Mouse (Mus musculus) megakaryocyte progenitor cell, adult 5-6 weeks (primary cell): ENCODE results near the gene Id3. TPM values are rescaled to one million over a fixed set of nuclear protein-coding genes. Genes with fewer than 3 reads are reported as not detected.

Experiments used
- ATAC-seq: replicated peaks from 2 replicates; pipeline ENCODE4 v1.8.0; 2016; ENCODE audit warnings: mild to moderate bottlenecking, moderate TSS enrichment, inconsistent platforms; ENCODE audit not compliant: poor library complexity
- total RNA-seq, 2 experiments: library from RNA; stranded (forward) in 1 of 2; stranded (reverse) in 1 of 2; fragments of 157-497, 149-512 nt in 1 of 2; fragments of 200-1000 nt in 1 of 2; gene quantifications; 2 replicates each; pipeline versions ENCODE4 v1.2.3 to v1.2.4; 2015 to 2017

Id3 gene
- total RNA-seq, 2 experiments from 2014 or later, result 0.44 to 2.4 TPM

DNA sequence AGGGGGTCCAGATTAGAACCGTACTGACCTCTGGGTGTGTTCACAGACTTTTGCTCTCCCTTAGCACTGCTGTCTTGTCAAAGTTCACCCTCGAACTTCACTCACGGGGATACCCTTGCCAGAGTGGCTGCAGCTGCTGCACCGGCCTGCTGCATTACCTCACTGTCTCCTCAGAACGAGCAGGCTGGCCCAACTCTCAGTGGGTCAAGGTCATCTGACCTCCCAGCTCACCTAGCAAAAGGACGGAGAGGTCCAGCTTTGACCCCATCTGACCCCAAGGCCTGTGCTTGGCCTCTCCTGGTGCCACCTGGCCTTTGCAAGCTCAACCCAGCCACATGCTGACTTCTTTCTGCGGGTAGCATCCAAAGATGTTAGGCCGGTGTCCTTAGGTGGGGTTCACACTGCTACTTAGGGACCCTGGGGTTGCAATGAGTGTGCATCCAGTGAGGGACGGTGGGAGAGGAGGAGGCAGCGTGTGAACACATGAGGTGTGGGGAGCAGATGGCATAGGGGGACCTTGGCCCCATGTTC, 32.8 kb downstream of the Id3 start:
- no peak for ATAC-seq

DNA sequence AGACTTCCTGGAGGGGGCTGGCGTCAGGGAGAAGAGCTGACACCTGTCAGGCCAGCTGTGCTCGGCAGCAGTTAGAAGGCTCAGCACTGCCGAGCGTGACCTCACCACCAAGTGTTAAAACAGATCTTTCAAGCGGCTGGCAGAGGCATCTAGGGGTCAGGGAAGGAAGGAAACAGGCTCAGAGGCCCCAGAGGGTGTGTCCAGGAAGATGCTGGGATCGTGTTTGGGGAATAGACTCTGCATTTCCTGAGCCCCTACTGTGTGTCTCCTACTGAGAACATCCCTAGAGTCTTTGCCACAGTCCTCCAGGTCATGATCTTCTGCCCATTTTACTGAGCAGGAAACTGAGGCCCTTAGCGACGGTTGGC, 33.9 kb downstream of the Id3 start:
- ATAC-seq, result no peak

DNA sequence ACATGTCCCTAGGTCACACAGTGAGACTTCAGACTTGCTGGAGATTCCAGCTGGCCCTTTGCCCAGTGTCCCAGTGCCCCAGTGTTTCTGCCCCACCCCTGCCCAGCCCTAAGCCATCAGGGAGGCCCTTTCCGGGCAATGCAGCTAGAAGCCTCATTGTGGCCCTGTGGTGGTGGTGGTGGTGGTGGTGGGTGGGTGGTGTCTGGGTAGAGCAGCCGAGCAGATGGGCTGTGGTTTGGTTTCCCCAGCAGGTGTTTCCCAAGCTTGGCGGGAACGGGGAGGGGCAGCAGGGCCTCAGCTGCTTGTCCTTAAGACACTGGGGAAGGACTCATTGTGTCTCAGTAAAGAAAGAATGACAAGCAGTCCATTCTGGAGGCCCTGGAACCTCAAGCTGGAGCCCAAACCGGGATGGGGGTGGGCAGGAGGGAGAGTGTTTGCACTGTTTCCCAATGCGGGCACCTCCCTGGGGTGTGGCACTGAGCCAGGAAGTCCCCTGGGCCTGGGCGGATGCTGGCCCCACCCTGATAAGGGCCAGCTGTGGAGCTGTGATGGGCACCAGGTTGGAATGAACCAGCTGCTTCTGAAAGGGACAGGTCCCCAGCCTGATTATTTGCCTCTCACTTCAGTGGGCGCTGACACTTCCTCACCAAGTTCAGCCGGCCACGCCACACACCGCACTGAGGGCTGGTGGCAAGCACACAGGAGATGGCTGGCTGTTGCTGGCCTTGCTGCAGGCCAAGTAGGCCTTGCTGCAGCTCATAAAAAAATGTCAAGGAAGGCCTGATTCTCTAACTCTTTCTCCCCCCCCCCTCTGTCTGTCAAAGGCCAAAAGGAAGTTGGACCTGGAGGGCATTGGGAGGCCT, 34.5 kb downstream of the Id3 start:
- ATAC-seq, result peak; percentile 49

DNA sequence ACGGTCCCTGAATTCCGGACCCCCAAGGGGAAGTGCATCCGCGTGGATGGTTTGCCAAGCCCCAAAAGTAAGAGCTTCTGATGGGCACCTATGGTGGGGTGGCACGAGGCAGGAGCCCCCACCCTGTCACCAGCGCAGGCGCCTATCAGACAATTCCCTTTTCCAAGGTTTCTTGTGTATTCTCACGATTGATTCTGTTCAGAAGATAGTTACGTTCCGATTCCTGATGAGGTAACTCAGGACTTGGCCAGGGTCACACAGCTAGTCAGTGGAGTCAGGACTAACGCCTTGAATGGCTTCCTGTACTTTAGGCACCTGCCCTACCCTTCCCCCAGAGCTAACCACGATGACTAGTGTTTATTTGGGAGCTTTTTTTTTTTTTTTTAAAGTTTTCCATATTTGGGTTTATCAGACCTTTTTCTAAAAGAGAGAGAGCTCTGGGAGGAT, 35.2 kb downstream of the Id3 start:
- no peak for ATAC-seq

DNA sequence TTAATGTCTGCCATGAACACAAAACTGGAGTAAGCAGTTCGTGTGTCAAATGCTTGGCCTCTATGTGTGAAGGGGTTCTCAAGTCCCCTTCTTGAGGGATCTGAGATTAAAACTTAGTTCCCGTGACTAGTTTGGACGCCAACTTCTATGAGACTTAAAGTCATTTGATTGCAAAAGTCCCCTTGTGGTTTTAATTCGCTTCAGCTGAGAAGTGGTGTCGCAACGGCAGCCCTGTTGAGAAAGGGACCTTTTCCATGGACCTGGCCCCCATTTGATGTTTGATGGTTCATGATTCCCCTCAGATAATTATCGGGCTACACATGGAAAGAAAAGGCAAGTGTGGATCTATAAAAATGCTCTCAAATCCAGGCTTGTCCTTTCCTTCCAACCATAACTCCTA, 36.2 kb downstream of the Id3 start:
- no peak for ATAC-seq

DNA sequence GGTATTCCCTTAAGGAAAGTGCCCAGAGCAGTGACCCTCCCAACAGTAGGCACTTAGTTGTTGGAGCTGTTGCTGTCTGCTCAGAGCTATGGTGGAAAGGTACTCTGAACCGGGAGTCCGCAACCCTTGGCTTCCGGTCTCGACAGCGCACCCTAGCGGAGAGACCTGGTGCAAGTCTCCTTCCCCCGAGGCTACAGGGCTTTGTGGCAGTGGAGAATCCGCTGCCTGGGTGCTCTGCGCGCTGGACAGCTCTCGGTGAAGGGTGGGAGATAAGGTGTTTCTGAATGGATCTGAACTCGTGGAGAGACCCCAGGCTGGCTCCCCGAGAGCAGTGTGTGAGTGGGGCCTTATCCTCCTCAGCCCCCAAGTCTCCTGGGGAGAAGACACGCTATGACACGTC, 36.7 kb downstream of the Id3 start:
- ATAC-seq, result peak; percentile 67

DNA sequence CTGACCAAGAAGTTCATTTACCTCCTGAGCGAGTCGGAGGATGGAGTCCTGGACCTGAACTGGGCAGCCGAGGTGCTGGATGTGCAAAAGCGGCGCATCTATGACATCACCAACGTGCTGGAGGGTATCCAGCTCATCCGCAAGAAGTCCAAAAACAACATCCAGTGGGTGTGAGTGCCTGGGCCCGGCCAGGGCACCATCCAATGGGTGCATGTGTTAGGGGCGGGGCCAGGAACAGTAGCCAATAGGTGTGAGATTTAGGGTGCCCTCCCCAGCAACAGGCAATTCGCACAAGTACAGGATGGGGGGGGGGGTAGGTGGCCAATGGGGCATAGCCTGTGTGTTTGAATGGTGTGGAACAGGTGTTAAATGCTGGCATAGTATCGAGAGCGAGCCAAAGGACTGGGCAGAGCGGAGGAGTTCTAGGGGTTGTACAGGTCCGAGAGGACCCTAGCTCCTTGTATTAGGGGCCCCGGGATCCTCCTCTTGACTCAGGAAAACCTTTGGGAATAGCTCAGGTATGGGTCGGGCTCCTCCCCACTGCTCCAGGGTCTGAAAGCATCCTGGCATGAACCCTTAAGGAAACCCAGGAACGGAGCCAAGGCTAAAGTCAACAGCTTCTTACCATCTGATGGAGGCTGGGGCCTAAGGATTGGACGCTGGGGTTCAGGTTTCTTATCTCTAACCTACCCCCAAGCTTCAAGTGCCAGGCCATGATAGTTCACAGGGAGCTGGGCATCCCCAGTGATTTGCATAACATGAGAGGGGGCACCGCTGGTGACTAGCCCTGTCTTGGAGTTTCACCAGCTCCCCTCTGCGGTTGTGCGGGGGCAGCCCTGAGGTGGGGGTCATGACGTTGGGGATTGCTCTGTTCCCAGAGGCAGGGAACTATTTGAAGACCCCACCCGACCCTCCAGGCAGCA, 37.4 kb downstream of the Id3 start:
- no peak for ATAC-seq

DNA sequence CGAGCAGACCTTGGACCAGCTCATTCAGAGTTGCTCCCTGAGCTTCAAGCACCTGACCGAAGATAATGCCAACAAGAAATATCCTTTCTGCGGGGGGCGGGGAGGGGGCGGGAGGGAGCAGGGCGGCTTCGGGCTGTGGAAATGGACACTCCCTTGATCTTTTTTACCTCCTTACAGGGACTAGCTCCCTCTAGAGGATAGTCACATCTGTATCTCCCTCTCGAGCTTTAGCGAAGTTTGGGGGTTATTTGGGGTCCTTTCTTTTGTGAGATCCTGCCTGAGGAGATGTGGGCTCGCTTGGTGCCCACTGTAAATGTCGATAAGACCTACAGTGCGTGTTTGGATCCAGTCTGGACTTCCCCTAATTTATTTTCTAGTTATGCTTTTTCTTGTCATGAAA, 38.1 kb downstream of the Id3 start:
- ATAC-seq, result no peak

DNA sequence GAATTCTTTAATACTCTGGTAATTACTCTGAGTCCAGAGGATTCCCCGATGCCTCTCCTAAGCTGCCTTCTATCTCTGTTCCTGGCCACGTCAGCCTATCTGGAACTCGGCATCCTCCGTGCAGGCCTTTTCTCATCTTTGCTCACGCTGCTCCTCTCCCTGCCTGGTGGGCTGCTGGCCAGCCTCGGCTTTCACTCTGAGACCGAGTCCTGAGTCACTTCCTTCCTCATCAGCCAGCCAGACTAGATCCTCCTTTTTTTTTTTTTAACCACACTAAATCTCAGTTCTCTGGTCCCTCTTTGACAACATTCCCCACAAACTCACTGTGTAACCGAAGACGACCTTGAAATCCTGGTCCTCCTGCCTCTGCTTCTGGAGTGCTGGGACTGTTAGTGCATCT, 42.1 kb downstream of the Id3 start:
- ATAC-seq, result peak; percentile 47

DNA sequence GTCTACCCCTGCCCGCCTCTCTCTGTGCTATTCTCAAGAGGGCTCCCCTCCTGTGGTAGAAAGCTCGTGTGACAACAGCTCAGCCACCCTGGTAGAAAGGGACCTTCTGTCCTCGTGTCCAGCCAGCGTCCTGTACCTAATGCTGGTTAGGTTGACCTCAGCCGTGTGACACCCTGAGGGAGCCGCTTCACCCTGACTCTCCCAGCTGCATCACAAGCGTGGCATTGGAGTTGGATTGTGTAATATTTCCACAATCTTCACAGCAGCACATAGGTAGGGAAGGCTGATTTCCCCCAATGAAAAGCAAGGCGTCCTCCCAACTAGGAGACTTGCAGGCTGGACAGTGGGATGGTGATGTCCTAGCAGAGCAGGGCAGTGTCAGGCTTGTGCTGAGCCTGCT, 43.0 kb downstream of the Id3 start:
- no peak for ATAC-seq

DNA sequence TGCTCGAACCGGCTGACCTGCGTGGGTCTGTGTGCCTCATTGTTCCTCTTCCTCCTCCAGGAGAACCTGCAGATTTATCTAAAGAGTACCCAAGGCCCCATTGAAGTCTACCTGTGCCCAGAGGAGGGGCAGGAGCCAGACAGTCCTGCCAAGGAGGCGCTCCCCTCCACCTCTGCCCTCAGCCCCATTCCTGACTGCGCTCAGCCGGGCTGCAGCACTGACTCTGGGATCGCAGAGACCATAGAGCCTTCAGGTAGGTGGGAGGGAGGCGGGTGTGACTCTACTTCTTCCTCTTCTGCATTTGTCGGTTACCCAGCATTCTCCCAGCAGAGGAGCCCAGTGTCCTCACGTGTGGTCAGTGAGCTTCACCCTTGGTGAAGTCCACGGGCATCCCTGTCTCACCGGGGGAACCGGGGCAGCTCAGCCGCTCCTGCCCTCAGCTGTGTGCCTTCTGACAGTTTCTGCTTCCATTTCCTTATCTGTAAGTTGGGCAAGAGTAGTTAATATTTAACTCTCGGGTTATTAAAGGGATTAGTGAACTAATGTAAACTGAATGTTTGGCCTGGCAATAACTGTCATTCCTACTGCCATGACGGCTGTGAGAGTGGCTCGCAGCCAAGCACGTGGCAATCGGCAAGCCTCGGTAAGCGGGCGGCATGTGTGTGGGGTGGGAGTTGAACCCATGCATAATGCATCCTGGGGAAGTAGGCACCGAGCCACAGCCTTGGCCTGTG, 43.6 kb downstream of the Id3 start:
- no peak for ATAC-seq

DNA sequence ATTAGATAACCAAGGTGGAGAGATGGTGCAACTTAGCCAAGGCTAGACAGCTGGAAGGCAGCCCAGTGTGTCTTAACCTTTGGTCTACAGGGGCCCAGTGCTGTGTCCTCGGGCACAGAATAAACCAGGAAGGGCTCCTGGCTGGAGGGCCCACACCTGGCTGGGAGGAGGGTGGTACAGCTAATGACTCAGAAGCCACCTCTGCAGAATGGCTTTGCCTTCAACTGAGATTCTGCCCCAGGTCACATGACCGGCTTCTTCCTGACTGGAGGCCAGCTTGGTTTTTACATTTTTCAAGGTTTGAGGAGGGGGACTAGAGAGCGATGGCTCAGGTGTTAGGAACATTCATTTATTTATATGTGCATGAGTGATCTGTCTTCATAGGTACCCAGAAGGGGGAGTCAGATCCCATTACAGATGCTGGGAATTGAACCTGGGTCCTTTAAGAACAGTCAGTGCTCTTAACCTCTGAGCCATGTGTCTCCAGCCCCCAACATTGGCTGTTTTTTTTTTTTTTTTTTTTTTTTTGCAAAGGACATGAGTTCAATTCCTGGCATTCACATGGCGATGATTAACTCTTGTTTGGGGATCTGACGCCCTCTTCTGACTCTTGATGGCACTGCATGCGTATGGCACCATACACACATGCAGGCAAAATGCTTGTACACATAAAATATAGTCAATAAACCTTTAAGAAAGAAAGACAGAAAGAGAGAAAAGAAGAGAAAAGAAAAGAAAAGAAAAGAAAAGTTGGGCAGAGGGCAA, 45.9 kb downstream of the Id3 start:
- peak; percentile 49; the same call in 1 of the 2 replicates for ATAC-seq

DNA sequence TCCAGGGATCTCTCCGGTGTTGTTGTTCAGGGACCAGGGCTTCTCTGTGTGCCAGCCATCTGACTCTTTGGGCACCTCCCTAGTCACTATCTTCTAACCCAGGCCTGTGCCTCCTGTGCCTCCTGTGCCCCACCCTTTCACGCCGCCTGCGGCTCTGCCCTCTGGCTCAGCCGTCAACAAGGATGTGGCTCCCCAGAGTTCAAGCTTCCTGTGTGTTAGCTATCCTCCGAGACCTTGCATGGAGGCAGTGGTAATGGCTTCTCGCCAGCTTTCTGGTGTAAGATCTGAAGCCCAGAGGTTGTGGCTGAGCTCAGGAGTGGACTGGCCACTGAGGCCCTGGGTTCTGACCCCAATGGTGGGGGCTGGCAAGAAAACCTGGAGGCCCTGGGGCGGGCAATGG, 46.6 kb downstream of the Id3 start:
- peak; percentile 93 for ATAC-seq

DNA sequence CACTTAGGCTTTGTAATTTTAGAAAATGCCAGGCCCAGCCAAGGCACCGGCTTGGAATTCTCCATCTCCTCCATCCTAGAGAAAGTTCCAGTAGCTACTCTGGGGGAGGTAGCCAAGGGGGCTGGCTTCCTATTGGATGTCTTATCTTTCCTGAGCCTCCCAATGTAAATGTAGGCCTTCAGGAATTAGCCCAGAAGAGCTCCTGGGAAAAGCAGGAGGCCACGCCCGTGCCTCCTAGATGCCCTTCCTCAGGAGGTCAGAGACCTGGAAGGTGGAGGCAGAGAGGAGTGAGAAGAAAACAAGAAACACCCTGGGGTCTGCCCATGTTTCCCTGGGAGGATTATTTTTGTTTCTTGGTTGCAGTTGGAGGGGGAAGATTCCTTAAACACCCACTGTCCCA, 50.3 kb downstream of the Id3 start:
- no peak for ATAC-seq

DNA sequence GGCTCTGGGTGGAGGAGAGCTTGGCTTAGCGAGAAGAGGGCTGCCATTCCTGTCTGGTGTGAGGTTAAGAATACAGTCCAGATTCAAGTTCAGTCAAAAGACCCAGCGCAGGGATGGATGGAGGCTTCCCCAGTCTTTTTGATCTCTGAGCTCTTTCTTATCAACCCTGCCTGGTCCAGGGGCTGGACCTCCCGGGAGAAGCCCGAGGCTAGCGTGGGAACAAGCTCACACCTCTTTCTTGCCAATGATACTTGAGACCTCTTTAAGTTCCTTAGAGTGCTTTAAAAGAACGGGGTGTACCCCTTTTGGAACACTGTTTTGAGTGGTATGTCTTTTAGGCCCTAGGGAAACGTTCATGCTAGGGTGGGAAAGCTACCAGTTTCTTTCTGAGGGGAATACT, 51.7 kb downstream of the Id3 start:
- no peak for ATAC-seq

Other genes with a start within 250 kb of the Id3 start
- gene Cnr2, start 248.1 kb upstream of the Id3 start, total RNA-seq (2015), result 6.5 and 7.0 TPM in 2 replicates
- 5.2 and 6.7 TPM in 2 replicates for gene Cnr2, start 248.1 kb upstream of the Id3 start, total RNA-seq (2017)
- gene Fuca1, start 222.8 kb upstream of the Id3 start, total RNA-seq (2015), result 27.9 and 39.3 TPM in 2 replicates
- 122 and 139 TPM in 2 replicates for gene Fuca1, start 222.8 kb upstream of the Id3 start, total RNA-seq (2017)
- gene Hmgcl, start 197.0 kb upstream of the Id3 start, total RNA-seq (2015), result 51.4 and 52.1 TPM in 2 replicates
- 39.7 and 48.1 TPM in 2 replicates for gene Hmgcl, start 197.0 kb upstream of the Id3 start, total RNA-seq (2017)
- 4.4 and 5.2 TPM in 2 replicates for gene Gale, start 179.8 kb upstream of the Id3 start, total RNA-seq (2015)
- gene Gale, start 179.8 kb upstream of the Id3 start, total RNA-seq (2017), result 2.2 and 4.7 TPM in 2 replicates
- 37.2 and 42.6 TPM in 2 replicates for gene Lypla2, start 170.9 kb upstream of the Id3 start, total RNA-seq (2015)
- gene Lypla2, start 170.9 kb upstream of the Id3 start, total RNA-seq (2017), result 15.7 and 21.9 TPM in 2 replicates
- 19.8 and 22.7 TPM in 2 replicates for gene Pithd1, start 156.2 kb upstream of the Id3 start, total RNA-seq (2015)
- gene Pithd1, start 156.2 kb upstream of the Id3 start, total RNA-seq (2017), result 18.3 and 31.5 TPM in 2 replicates
- 55.2 and 58.2 TPM in 2 replicates for gene Eloa, start 121.7 kb upstream of the Id3 start, total RNA-seq (2015)
- gene Eloa, start 121.7 kb upstream of the Id3 start, total RNA-seq (2017), result 50.3 and 56.8 TPM in 2 replicates
- 1,572 and 1,580 TPM in 2 replicates for gene Rpl11, start 90.1 kb upstream of the Id3 start, total RNA-seq (2015)
- gene Rpl11, start 90.1 kb upstream of the Id3 start, total RNA-seq (2017), result 841 and 996 TPM in 2 replicates
- gene E2f2, start 28.9 kb downstream of the Id3 start, total RNA-seq (2015), result 5.6 and 7.5 TPM in 2 replicates
- gene E2f2, start 28.9 kb downstream of the Id3 start, total RNA-seq (2017), result 5.9 and 6.1 TPM in 2 replicates
- not detected in 2 replicates for gene Asap3, start 62.9 kb downstream of the Id3 start, total RNA-seq (2015)
- gene Asap3, start 62.9 kb downstream of the Id3 start, total RNA-seq (2017), result not detected in 2 replicates
- gene Tcea3, start 104.2 kb downstream of the Id3 start, total RNA-seq (2015), result 0.10 TPM in 1 of 2 replicates, not detected in the other
- gene Tcea3, start 104.2 kb downstream of the Id3 start, total RNA-seq (2017), result 0.33 and 0.41 TPM in 2 replicates
- gene Zfp46, start 141.2 kb downstream of the Id3 start, total RNA-seq (2015), result 6.7 and 7.7 TPM in 2 replicates
- 7.4 and 7.9 TPM in 2 replicates for gene Zfp46, start 141.2 kb downstream of the Id3 start, total RNA-seq (2017)
- 114 and 118 TPM in 2 replicates for gene Hnrnpr, start 167.4 kb downstream of the Id3 start, total RNA-seq (2015)
- gene Hnrnpr, start 167.4 kb downstream of the Id3 start, total RNA-seq (2017), result 179 and 224 TPM in 2 replicates